Comparison of ENCODE assay signal across 12 mouse cellular contexts in the genomic region with DNA sequence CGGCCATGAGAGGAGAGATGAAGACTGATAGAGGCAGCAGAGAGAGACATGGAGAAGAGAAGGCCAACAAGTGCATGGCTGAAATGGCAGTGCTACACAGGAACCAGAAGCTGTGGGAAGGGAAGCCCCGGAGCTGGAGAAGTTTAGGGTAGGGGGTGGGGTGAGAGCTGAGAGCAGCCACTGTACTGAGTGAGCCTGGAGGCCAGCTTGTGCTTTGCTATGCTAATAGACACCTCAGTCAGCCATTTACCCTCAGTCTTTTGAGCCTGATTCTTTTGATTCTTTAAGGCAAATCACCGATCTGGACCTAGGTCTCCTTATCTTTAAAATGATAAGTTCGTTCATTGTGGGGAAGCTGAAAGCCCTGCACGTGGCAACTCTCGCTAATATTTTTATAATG.
DNase-seq lines count a peak whose midpoint lies in the region; ATAC-seq and TF ChIP-seq lines count a peak whose summit lies in the region.
"Had no signal": no experiment of that assay in that cellular context is flagged by ENCODE, and none has a peak within 500 bp of the region (broad histone marks: within the 10 kb centered on the region; RNA-seq: fewer than 3 reads in every experiment).

No protein-coding gene starts in this region.

- TF ChIP-seq CTCF in left cerebral cortex, adult 2 months (IDR thresholded peaks at IDR 0.05), result no peak

- H3K27me3 ChIP-seq in heart, embryonic 13.5 days (replicated peaks), result no peaks in the 10 kb centered on the region
- no peaks in the 10 kb centered on the region for H3K27me3 ChIP-seq in limb, embryonic 13.5 days

- ATAC-seq in heart, embryonic 13.5 days (ENCODE audit: extremely low read depth, insufficient number of reproducible peaks, low FRiP score, low TSS enrichment), result no peak
- ATAC-seq in limb, embryonic 13.5 days (ENCODE audit: low FRiP score, low read depth), result no peak

- H3K4me2 ChIP-seq in heart, embryonic 13.5 days, result peak overlapping the region; percentile 59
- peak overlapping the region; percentile 48 for H3K4me2 ChIP-seq in limb, embryonic 13.5 days (replicated peaks)
- H3K4me2 ChIP-seq: midbrain, embryonic 12.5 days had no signal

- WGBS in heart, embryonic 13.5 days, result 13% methylated on average over 6 of the region's 6 CpGs
- WGBS in limb, embryonic 13.5 days, result 26% methylated on average over 6 of the region's 6 CpGs

- H3K36me3 ChIP-seq in heart, embryonic 13.5 days, result no peaks in the 10 kb centered on the region
- no peaks in the 10 kb centered on the region for H3K36me3 ChIP-seq in limb, embryonic 13.5 days
- H3K36me3 ChIP-seq: midbrain, embryonic 12.5 days had no signal

- peak overlapping the region; percentile 20 for H3K4me3 ChIP-seq in heart, embryonic 13.5 days
- no peak overlapping the region for H3K4me3 ChIP-seq in left cerebral cortex, adult 2 months
- H3K4me3 ChIP-seq in limb, embryonic 13.5 days, result no peak overlapping the region
- H3K4me3 ChIP-seq: midbrain, embryonic 12.5 days had no signal

- intact Hi-C loops in left cerebral cortex, adult 2 months (cut with DNase I), result no loop called here
- intact Hi-C loops in left cerebral cortex, postnatal 10 days (cut with DNase I), result no loop called here

- peak overlapping the region; percentile 64 for H3K9ac ChIP-seq in heart, embryonic 13.5 days
- H3K9ac ChIP-seq in limb, embryonic 13.5 days, result no peak overlapping the region
- H3K9ac ChIP-seq: midbrain, embryonic 12.5 days had no signal

- no peak for DNase-seq in heart, adult 11 months
- no peak for DNase-seq in left cerebral cortex, adult 2 months (ENCODE audit: extremely low spot score in 1 of 2, low spot score in 2 of 2)
- DNase-seq in left cerebral cortex, postnatal 10 days (ENCODE audit: extremely low spot score in 1 of 2, low spot score in 2 of 2), result no peak
- DNase-seq in ZHBTc4 (ENCODE audit: low read depth, low spot score), result peak; percentile 73
- no peak for DNase-seq in right cerebral cortex, postnatal 36 days (ENCODE audit: low spot score in 2 of 2)
- no peak for DNase-seq in testis, postnatal 10 days (ENCODE audit: low spot score)
- DNase-seq: adrenal gland, adult 8-10 months; cerebellum, adult 11-12 months; thymus, postnatal 4 days had no signal

- H3K4me1 ChIP-seq in heart, embryonic 13.5 days, result peaks cover 54% of the 10 kb centered on the region
- peaks cover 22% of the 10 kb centered on the region for H3K4me1 ChIP-seq in limb, embryonic 13.5 days

- peak overlapping the region; percentile 90 for H3K27ac ChIP-seq in heart, embryonic 13.5 days (replicated peaks)
- peak overlapping the region; percentile 21; the same call in 1 of the 2 replicates for H3K27ac ChIP-seq in left cerebral cortex, adult 2 months
- H3K27ac ChIP-seq in limb, embryonic 13.5 days, result peak overlapping the region; percentile 39; the same call in 1 of the 2 replicates
- H3K27ac ChIP-seq: midbrain, embryonic 12.5 days had no signal

- H3K9me3 ChIP-seq in heart, embryonic 13.5 days, result no peaks in the 10 kb centered on the region
- no peaks in the 10 kb centered on the region for H3K9me3 ChIP-seq in limb, embryonic 13.5 days
- H3K9me3 ChIP-seq: midbrain, embryonic 12.5 days had no signal

Comparison
In these comparisons a context has a peak if more than half of its experiments do, and no peak if none do; other contexts are left out.
1. H3K27ac ChIP-seq: peak in every context shown above with its lines; median percentile 90 in heart, embryonic 13.5 days; 39 in limb, embryonic 13.5 days; 21 in left cerebral cortex, adult 2 months.